Mouse (Mus musculus) lung, postnatal 0 days (tissue): ENCODE measurements around the gene Gzmn.

Experiments used
- CTCF ChIP-seq: IDR thresholded peaks from 2 replicates; pipeline ENCODE4 v1.5.1; 2016; ENCODE audit warnings: antibody characterized with exemption, mild to moderate bottlenecking
- EP300 ChIP-seq: IDR thresholded peaks from 2 replicates; pipeline ENCODE4 v1.6.1; 2016; ENCODE audit warnings: antibody characterized with exemption, mild to moderate bottlenecking, control low read depth

DNA sequence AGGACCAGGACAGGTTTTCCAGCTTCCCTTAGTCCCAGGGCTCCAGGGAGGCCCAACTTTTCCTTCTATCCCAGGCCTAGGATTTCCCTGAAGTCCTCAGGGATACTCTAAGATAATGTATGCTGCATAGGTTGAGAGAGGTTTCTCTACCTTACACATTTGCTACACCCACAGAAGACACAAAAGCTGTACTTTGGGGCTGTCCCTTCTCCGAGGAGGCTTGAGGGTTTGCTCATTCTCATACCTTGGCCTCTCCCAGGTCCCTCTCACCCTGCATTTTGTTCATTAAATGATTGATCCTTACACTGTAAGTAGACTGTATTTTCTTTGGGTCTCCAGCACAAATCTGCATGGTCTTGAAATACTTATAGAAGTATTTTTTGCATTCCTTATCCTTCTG, 31.2 kb upstream of the Gzmn start:
- TF ChIP-seq CTCF, result no peak
- no peak for TF ChIP-seq EP300
